Mouse (Mus musculus) adrenal gland, postnatal 0 days (tissue): ENCODE results near the gene Thumpd2. TPM values are rescaled to one million over a fixed set of nuclear protein-coding genes. Genes with fewer than 3 reads are reported as not detected.

Experiments
- polyA plus RNA-seq: library from polyadenylated mRNA; unstranded; fragments of >200 nt; fragmentation: Nextera tagmentation; extraction: Ambion mirVana; gene quantifications from 2 replicates; pipeline ENCODE4 v1.2.1, GENCODE M21; 2015

Gene Thumpd2
- 13.4 and 18.2 TPM in 2 replicates for polyA plus RNA-seq

GRCm38 (mm10) chr17:81064979-81065311, at the start of gene Thumpd2:
TSS of gene Thumpd2 (minus strand) at chr17:81065082.

Other genes starting within 250 kb of the Thumpd2 start
- gene Tmem178, start 120.5 kb downstream of the Thumpd2 start, polyA plus RNA-seq, result 1.2 and 2.7 TPM in 2 replicates